Mouse (Mus musculus) CD4-positive, CD25-positive, alpha-beta regulatory T cell, adult 2 months (primary cell): Measurements from ENCODE around the gene Slxl1.
"Not testable (repeated sequence)": the region's sequence is repeated elsewhere in the genome, so short reads cannot be mapped to it uniquely, and the experiment has no call there.

Experiments
- DNase-seq: peaks from one replicate; pipeline ENCODE4 v3.0.0-alpha.2; 2012; ENCODE audit warnings: low read depth, low spot score

Slxl1 gene

GRCm38 (mm10) chrX:55226576-55226975 lies at the start of gene Slxl1:
TSS of gene Slxl1 (plus strand) at chrX:55226876.
- DNase-seq: not testable (repeated sequence)
